In genomic region chrX:159677585-159678319, GRCm38 (mm10) we compare ENCODE assay signal across 16 mouse cellular contexts. TPM values are rescaled to one million over a fixed set of nuclear protein-coding genes. Genes with fewer than 3 reads are reported as not detected.
DNase-seq lines count a peak whose midpoint lies in the region; ATAC-seq and TF ChIP-seq lines count a peak whose summit lies in the region.
"Had no signal": no experiment of that assay in that cellular context is flagged by ENCODE, and none has a peak within 500 bp of the region (broad histone marks: within the 10 kb centered on the region; RNA-seq: fewer than 3 reads in every experiment).

No protein-coding gene starts in this region.

- intact Hi-C loops in heart, postnatal 14 days (cut with DNase I) = no loop called here

- peak; percentile 78 for DNase-seq in CD4-positive, CD25-positive, alpha-beta regulatory T cell, adult 2 months (ENCODE audit: low read depth, low spot score)
- DNase-seq in right cerebral cortex, postnatal 4 days = no peak
- no peak for DNase-seq in kidney, postnatal 25 days
- no peak for DNase-seq in heart, postnatal 14 days
- DNase-seq: cerebellum, postnatal 36 days; forebrain, postnatal 0 days; heart, adult 11 months; heart, postnatal 36 days; kidney, adult 11 months; left cerebral cortex, postnatal 4 days had no signal

- H3K27me3 ChIP-seq in intestine, postnatal 0 days (replicated peaks; ENCODE audit: control insufficient read depth, insufficient read depth, low read length) = no peaks in the 10 kb centered on the region
- H3K27me3 ChIP-seq in intestine, embryonic 15.5 days (replicated peaks) = 0 out of 2 replicates have a peak, but pooled peaks cover 2% of the 10 kb centered on the region

- ATAC-seq in intestine, postnatal 0 days = no peak
- no peak for ATAC-seq in intestine, embryonic 15.5 days
- peak; percentile 76 for ATAC-seq in activated CD4-positive, CD25-positive, alpha-beta regulatory T cell, adult 4 months
- peak; percentile 44; the same call in 1 of the 2 replicates for ATAC-seq in neutrophil, adult 5-6 weeks (ENCODE audit: extremely low read depth, insufficient number of reproducible peaks, low FRiP score, poor library complexity, severe bottlenecking)
- ATAC-seq: forebrain, postnatal 0 days had no signal

- no peaks in the 10 kb centered on the region for H3K36me3 ChIP-seq in intestine, postnatal 0 days (ENCODE audit: control insufficient read depth, insufficient read depth)
- H3K36me3 ChIP-seq in intestine, embryonic 15.5 days = no peaks in the 10 kb centered on the region
- H3K36me3 ChIP-seq: lung, embryonic 15.5 days; midbrain, embryonic 12.5 days had no signal

- H3K9me3 ChIP-seq in intestine, postnatal 0 days (ENCODE audit: control insufficient read depth) = no peaks in the 10 kb centered on the region
- no peaks in the 10 kb centered on the region for H3K9me3 ChIP-seq in intestine, embryonic 15.5 days
- H3K9me3 ChIP-seq: lung, embryonic 15.5 days; midbrain, embryonic 12.5 days had no signal

- TF ChIP-seq CTCF in intestine, postnatal 0 days (IDR thresholded peaks at IDR 0.05; ENCODE audit: low read depth) = peak; percentile 44

- 67% methylated on average over 4 of the region's 4 CpGs for WGBS in intestine, postnatal 0 days
- 71% methylated on average over 4 of the region's 4 CpGs for whole genome bisulfite sequencing in intestine, embryonic 15.5 days

- no peak overlapping the region for H3K9ac ChIP-seq in intestine, postnatal 0 days (ENCODE audit: low read depth, low read length)
- no peak overlapping the region for H3K9ac ChIP-seq in intestine, embryonic 15.5 days
- H3K9ac ChIP-seq: forebrain, postnatal 0 days; lung, embryonic 15.5 days; midbrain, embryonic 12.5 days had no signal

- H3K4me2 ChIP-seq in intestine, postnatal 0 days (replicated peaks; ENCODE audit: low read depth) = no peak overlapping the region
- H3K4me2 ChIP-seq in intestine, embryonic 15.5 days (replicated peaks) = no peak overlapping the region
- H3K4me2 ChIP-seq: lung, embryonic 15.5 days; midbrain, embryonic 12.5 days had no signal

- no peak overlapping the region for H3K27ac ChIP-seq in intestine, postnatal 0 days (ENCODE audit: low read depth, low read length)
- no peak overlapping the region for H3K27ac ChIP-seq in intestine, embryonic 15.5 days
- H3K27ac ChIP-seq: lung, embryonic 15.5 days; midbrain, embryonic 12.5 days had no signal

- no peaks in the 10 kb centered on the region for H3K4me1 ChIP-seq in intestine, postnatal 0 days (replicated peaks; ENCODE audit: control insufficient read depth, insufficient read depth, low read length)
- H3K4me1 ChIP-seq in intestine, embryonic 15.5 days (replicated peaks) = no peaks in the 10 kb centered on the region
- H3K4me1 ChIP-seq: lung, embryonic 15.5 days; midbrain, embryonic 12.5 days had no signal

- H3K4me3 ChIP-seq in intestine, postnatal 0 days (ENCODE audit: low read depth, low read length) = no peak overlapping the region
- no peak overlapping the region for H3K4me3 ChIP-seq in intestine, embryonic 15.5 days (replicated peaks)
- H3K4me3 ChIP-seq: lung, embryonic 15.5 days; midbrain, embryonic 12.5 days had no signal

RNA-seq across cellular contexts. Expression of gene Sh3kbp1, which starts 50.7 kb away (rescaled TPM):
- 7.1 and 7.7 TPM in 2 replicates for polyA plus RNA-seq in intestine, postnatal 0 days (2015; fragmentation: Nextera tagmentation; extraction: Ambion mirVana)
- polyA plus RNA-seq in intestine, embryonic 15.5 days (2015; fragmentation: Nextera tagmentation; extraction: Ambion mirVana) = 25.5 and 31.6 TPM in 2 replicates
- 100 to 1,000 TPM; 230 to 269 TPM for polyA plus RNA-seq in activated CD4-positive, CD25-positive, alpha-beta regulatory T cell, adult 4 months (2017; shearing (Covaris generic))
- 188 and 190 TPM in 2 replicates for total RNA-seq in neutrophil, adult 5-6 weeks (2017)
- total RNA-seq in heart, postnatal 14 days (2021) = 100 to 1,000 TPM; 143 to 157 TPM

Comparison
In these comparisons a context has a peak if more than half of its experiments do, and no peak if none do; other contexts are left out.
1. ATAC-seq: peak in activated CD4-positive, CD25-positive, alpha-beta regulatory T cell, adult 4 months (single experiment) and neutrophil, adult 5-6 weeks (single experiment); none in intestine, postnatal 0 days (single experiment) and intestine, embryonic 15.5 days (single experiment).